Mouse (Mus musculus) kidney, embryonic 15.5 days (tissue): ENCODE results near the gene Zfp148. TPM values are rescaled to one million over a fixed set of nuclear protein-coding genes. Genes with fewer than 3 reads are reported as not detected.
"Not testable (repeated sequence)": the region's sequence is repeated elsewhere in the genome, so short reads cannot be mapped to it uniquely, and the experiment has no call there.

Experiments used
- ATAC-seq: fragments of 200-750 bp; cut with Nextera tagmentation; replicated peaks from 2 replicates; pipeline ENCODE4 v1.8.0; 2017; ENCODE audit warnings: moderate TSS enrichment; ENCODE audit not compliant: low FRiP score
- H3K27ac ChIP-seq: fragments of 300-500 bp; sonication (generic); 2 replicates; pipeline ENCODE4 v1.5.1; 2015; ENCODE audit warnings: mild to moderate bottlenecking, inconsistent platforms
- H3K27me3 ChIP-seq: fragments of 300-500 bp; sonication (generic); 2 replicates; pipeline ENCODE4 v1.6.1; 2015; ENCODE audit warnings: inconsistent platforms
- H3K36me3 ChIP-seq: fragments of 300-500 bp; sonication (generic); 2 replicates; pipeline ENCODE4 v1.6.1; 2015; ENCODE audit warnings: inconsistent platforms
- H3K4me1 ChIP-seq: fragments of 300-500 bp; sonication (generic); 2 replicates; pipeline ENCODE4 v1.6.1; 2015; ENCODE audit warnings: inconsistent platforms
- H3K4me2 ChIP-seq: fragments of 300-500 bp; sonication (generic); 2 replicates; pipeline ENCODE4 v1.6.1; 2015; ENCODE audit warnings: moderate library complexity, mild to moderate bottlenecking, inconsistent platforms
- H3K4me3 ChIP-seq: fragments of 300-500 bp; sonication (generic); replicated peaks from 2 replicates; pipeline ENCODE4 v1.5.1; 2015; ENCODE audit warnings: mild to moderate bottlenecking, inconsistent platforms
- H3K9ac ChIP-seq: fragments of 300-500 bp; sonication (generic); 2 replicates; pipeline ENCODE4 v1.6.1; 2015; ENCODE audit warnings: mild to moderate bottlenecking, inconsistent platforms
- H3K9me3 ChIP-seq: fragments of 300-500 bp; sonication (generic); replicated peaks from 2 replicates; pipeline ENCODE4 v1.6.1; 2016; ENCODE audit warnings: inconsistent platforms
- WGBS: fragments of 180-500 bp; shearing (Covaris S2); methylation state at CpG from one replicate; pipeline ENCODE4 v1.1.7; 2015; ENCODE audit warnings: mixed read lengths; 5-methylcytosine and 5-hydroxymethylcytosine counted together
- polyA plus RNA-seq: library from polyadenylated mRNA; unstranded; fragments of >200 nt; fragmentation: Nextera tagmentation; extraction: Ambion mirVana; gene quantifications from 2 replicates; pipeline ENCODE4 v1.2.1, GENCODE M21; 2015

The Zfp148 gene
- polyA plus RNA-seq, 1 experiment from 2014 or later = 57.7 TPM

GRCm38 (mm10) chr16:33467451-33467850 is 86.8 kb downstream of the Zfp148 start:
- peaks cover 38% of the 10 kb centered on the region for H3K36me3 ChIP-seq
- H3K4me3 ChIP-seq = no peak overlapping the region
- 65% methylated on average over 6 of the region's 6 CpGs for WGBS
- H3K27me3 ChIP-seq = no peaks in the 10 kb centered on the region
- H3K9me3 ChIP-seq = no peaks in the 10 kb centered on the region
- H3K9ac ChIP-seq = no peak overlapping the region
- H3K4me1 ChIP-seq = peaks cover 6% of the 10 kb centered on the region; the same call in 1 of the 2 replicates
- ATAC-seq = no peak
- no peak overlapping the region for H3K27ac ChIP-seq
- H3K4me2 ChIP-seq = no peak overlapping the region

GRCm38 (mm10) chr16:33469973-33470372 is 89.3 kb downstream of the Zfp148 start:
- ATAC-seq = no peak
- H3K4me1 ChIP-seq = 0 out of 2 replicates have a peak, but pooled peaks cover 3% of the 10 kb centered on the region
- no peaks in the 10 kb centered on the region for H3K9me3 ChIP-seq
- no peak overlapping the region for H3K9ac ChIP-seq
- H3K36me3 ChIP-seq = peaks cover 43% of the 10 kb centered on the region
- H3K4me2 ChIP-seq = no peak overlapping the region
- H3K27ac ChIP-seq = no peak overlapping the region
- H3K27me3 ChIP-seq = no peaks in the 10 kb centered on the region
- H3K4me3 ChIP-seq = no peak overlapping the region

GRCm38 (mm10) chr16:33474381-33474780 is 93.7 kb downstream of the Zfp148 start:
- Histone ChIP-seq H3K9ac (no peak overlapping the region), H3K36me3 (peaks cover 61% of the 10 kb centered on the region), H3K27me3 (no peaks in the 10 kb centered on the region), H3K4me2 (no peak overlapping the region), H3K27ac (no peak overlapping the region), H3K9me3 (no peaks in the 10 kb centered on the region), H3K4me1 (no peaks in the 10 kb centered on the region), H3K4me3 (no peak overlapping the region)
- 97% methylated on average over 6 of the region's 6 CpGs for WGBS
- ATAC-seq = no peak

GRCm38 (mm10) chr16:33479926-33480325 is 99.3 kb downstream of the Zfp148 start:
- Histone ChIP-seq H3K9me3 (no peaks in the 10 kb centered on the region), H3K27ac (no peak overlapping the region), H3K4me3 (no peak overlapping the region), H3K27me3 (no peaks in the 10 kb centered on the region), H3K9ac (no peak overlapping the region), H3K36me3 (peaks cover 66% of the 10 kb centered on the region), H3K4me1 (no peaks in the 10 kb centered on the region), H3K4me2 (no peak overlapping the region)
- ATAC-seq = no peak

GRCm38 (mm10) chr16:33481148-33481547 is 100.5 kb downstream of the Zfp148 start:
- no peak overlapping the region for H3K4me3 ChIP-seq
- peaks cover 69% of the 10 kb centered on the region for H3K36me3 ChIP-seq
- H3K9ac ChIP-seq = no peak overlapping the region
- ATAC-seq = no peak
- H3K27ac ChIP-seq = no peak overlapping the region
- WGBS = 90% methylated on average over 2 of the region's 2 CpGs
- no peak overlapping the region for H3K4me2 ChIP-seq
- no peaks in the 10 kb centered on the region for H3K4me1 ChIP-seq
- H3K9me3 ChIP-seq = no peaks in the 10 kb centered on the region
- H3K27me3 ChIP-seq = no peaks in the 10 kb centered on the region

- Histone ChIP-seq H3K4me2 (no peak overlapping the region), H3K27ac (no peak overlapping the region), H3K27me3 (no peaks in the 10 kb centered on the region), H3K4me1 (no peaks in the 10 kb centered on the region), H3K36me3 (peaks cover 62% of the 10 kb centered on the region), H3K9ac (no peak overlapping the region), H3K4me3 (no peak overlapping the region), H3K9me3 (no peaks in the 10 kb centered on the region)
- no peak for ATAC-seq
- 98% methylated on average over 3 of the region's 3 CpGs for WGBS
These were observed 101.7 kb downstream of the Zfp148 start for GRCm38 (mm10) chr16:33482309-33482708.

- Histone ChIP-seq H3K4me3 (no peak overlapping the region), H3K27ac (no peak overlapping the region), H3K4me2 (no peak overlapping the region), H3K4me1 (no peaks in the 10 kb centered on the region), H3K27me3 (no peaks in the 10 kb centered on the region), H3K36me3 (peaks cover 56% of the 10 kb centered on the region), H3K9me3 (no peaks in the 10 kb centered on the region), H3K9ac (no peak overlapping the region)
- WGBS = 83% methylated on average over 4 of the region's 4 CpGs
- no peak for ATAC-seq
These were observed 107.1 kb downstream of the Zfp148 start for GRCm38 (mm10) chr16:33487709-33488108.

GRCm38 (mm10) chr16:33494374-33494773 is 113.7 kb downstream of the Zfp148 start:
- WGBS = 95% methylated on average over 4 of the region's 4 CpGs
- Histone ChIP-seq H3K27ac (no peak overlapping the region), H3K4me2 (no peak overlapping the region), H3K36me3 (peaks cover 52% of the 10 kb centered on the region), H3K4me3 (no peak overlapping the region), H3K9me3 (no peaks in the 10 kb centered on the region), H3K4me1 (no peaks in the 10 kb centered on the region), H3K27me3 (no peaks in the 10 kb centered on the region), H3K9ac (no peak overlapping the region)
- ATAC-seq = no peak

- no peaks in the 10 kb centered on the region for H3K9me3 ChIP-seq
- WGBS = 90% methylated on average over 4 of the region's 4 CpGs
These were observed 127.4 kb downstream of the Zfp148 start for GRCm38 (mm10) chr16:33508082-33508481.

GRCm38 (mm10) chr16:33509231-33509630 is 128.6 kb downstream of the Zfp148 start:
- not testable (repeated sequence) for H3K36me3 ChIP-seq, H3K9me3 ChIP-seq, H3K4me2 ChIP-seq, H3K27ac ChIP-seq, H3K27me3 ChIP-seq, H3K9ac ChIP-seq, H3K4me1 ChIP-seq, ATAC-seq, H3K4me3 ChIP-seq
- 67% methylated on average over 2 of the region's 2 CpGs for WGBS

More at GRCm38 (mm10) chr16:33508082-33508481, 127.4 kb downstream of the Zfp148 start:
- no peak overlapping the region for H3K9ac ChIP-seq
- H3K4me1 ChIP-seq = no peaks in the 10 kb centered on the region
- H3K27me3 ChIP-seq = no peaks in the 10 kb centered on the region
- no peak overlapping the region for H3K27ac ChIP-seq
- H3K4me3 ChIP-seq = no peak overlapping the region
- no peak for ATAC-seq
- H3K36me3 ChIP-seq = peaks cover 12% of the 10 kb centered on the region; the same call in 1 of the 2 replicates
- H3K4me2 ChIP-seq = no peak overlapping the region

- not testable (repeated sequence) for H3K4me3 ChIP-seq, H3K4me1 ChIP-seq, ATAC-seq, H3K27ac ChIP-seq, H3K36me3 ChIP-seq, H3K27me3 ChIP-seq, H3K9me3 ChIP-seq, H3K9ac ChIP-seq, H3K4me2 ChIP-seq
- WGBS = 89% methylated on average over 4 of the region's 4 CpGs
These were observed 130.2 kb downstream of the Zfp148 start for GRCm38 (mm10) chr16:33510856-33511255.

GRCm38 (mm10) chr16:33512555-33512954 is 131.9 kb downstream of the Zfp148 start:
- ATAC-seq = no peak
- H3K27me3 ChIP-seq = no peaks in the 10 kb centered on the region
- peaks cover 9% of the 10 kb centered on the region for H3K4me1 ChIP-seq
- H3K4me3 ChIP-seq = no peak overlapping the region
- no peak overlapping the region for H3K4me2 ChIP-seq
- H3K9me3 ChIP-seq = no peaks in the 10 kb centered on the region
- H3K9ac ChIP-seq = no peak overlapping the region
- no peak overlapping the region for H3K27ac ChIP-seq
- WGBS = 78% methylated on average over 6 of the region's 6 CpGs
- no peaks in the 10 kb centered on the region for H3K36me3 ChIP-seq

GRCm38 (mm10) chr16:33516807-33517565 is 136.3 kb downstream of the Zfp148 start, which contains the start of gene Slc12a8:
TSS of gene Slc12a8 (plus strand) at chr16:33517328.
- peaks cover 19% of the 10 kb centered on the region for H3K4me1 ChIP-seq
- 0 out of 2 replicates have a peak, but pooled peaks have one; percentile 22 for ATAC-seq
- H3K4me2 ChIP-seq = peak within 1 kb of the TSS; percentile 70
- WGBS = 9% methylated on average over 27 of the region's 27 CpGs
- no peak within 1 kb of the TSS for H3K27ac ChIP-seq
- no peaks in the 10 kb centered on the region for H3K27me3 ChIP-seq
- H3K36me3 ChIP-seq = no peaks in the 10 kb centered on the region
- peak within 1 kb of the TSS; percentile 38 for H3K4me3 ChIP-seq
- no peaks in the 10 kb centered on the region for H3K9me3 ChIP-seq
- peak within 1 kb of the TSS; percentile 25 for H3K9ac ChIP-seq
